Mouse (Mus musculus): ENCODE measurements at regions not wholly inside any gene's neighbourhood (a gene's known extent, or its start where the extent isn't known, plus 50 kb on each side); places are given as distances from the start of the nearest gene placed in this dataset.

DNA sequence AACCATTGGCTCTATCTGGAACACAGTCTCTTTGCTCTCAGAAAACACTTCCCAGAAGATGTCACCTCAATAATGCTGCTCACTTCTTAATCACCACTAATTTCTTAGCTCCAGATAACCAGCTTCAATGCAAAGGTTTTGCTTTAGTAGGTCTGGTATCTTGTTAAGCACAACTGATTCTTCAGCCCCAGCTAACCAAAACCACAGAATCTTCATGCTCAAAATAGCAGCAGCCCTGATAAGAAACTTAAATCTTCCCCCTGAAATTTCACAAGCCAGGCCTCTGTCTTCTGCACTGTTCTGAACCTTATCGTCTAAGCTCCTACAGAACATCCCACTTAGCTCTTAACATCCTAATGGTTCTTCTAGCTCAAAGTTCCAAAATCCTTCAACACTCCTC is 813.8 kb downstream of the Slitrk6 start:
- TF ChIP-seq CTCF (conservative IDR thresholded peaks at IDR 0.05), result no peak
- no peak overlapping the region for H3K27ac ChIP-seq
- no peak overlapping the region for H3K4me3 ChIP-seq
- no peak for DNase-seq (ENCODE audit: low spot score in 2 of 2)

DNA sequence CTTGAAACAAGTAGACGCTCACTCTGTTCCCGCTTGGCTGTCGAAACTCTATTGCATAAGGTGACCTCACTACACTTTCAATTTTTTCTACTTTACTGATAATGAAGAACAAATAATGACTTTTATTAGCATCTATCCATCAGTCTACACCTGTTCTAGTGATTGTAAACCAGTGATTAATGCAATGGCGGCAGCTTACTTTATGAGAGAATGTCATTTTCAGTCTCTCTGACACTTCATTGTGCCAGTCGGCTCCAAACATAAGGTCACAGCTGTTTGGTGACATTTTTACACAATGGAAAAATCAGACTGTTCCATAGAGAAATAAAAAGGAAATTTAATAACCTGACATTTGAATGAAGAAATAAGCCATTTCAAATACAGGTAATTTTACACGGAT is 817.5 kb downstream of the Slitrk6 start:
- no peak for TF ChIP-seq CTCF (conservative IDR thresholded peaks at IDR 0.05)
- H3K4me3 ChIP-seq, result no peak overlapping the region
- H3K27ac ChIP-seq, result no peak overlapping the region
- DNase-seq (ENCODE audit: low spot score in 2 of 2), result no peak

DNA sequence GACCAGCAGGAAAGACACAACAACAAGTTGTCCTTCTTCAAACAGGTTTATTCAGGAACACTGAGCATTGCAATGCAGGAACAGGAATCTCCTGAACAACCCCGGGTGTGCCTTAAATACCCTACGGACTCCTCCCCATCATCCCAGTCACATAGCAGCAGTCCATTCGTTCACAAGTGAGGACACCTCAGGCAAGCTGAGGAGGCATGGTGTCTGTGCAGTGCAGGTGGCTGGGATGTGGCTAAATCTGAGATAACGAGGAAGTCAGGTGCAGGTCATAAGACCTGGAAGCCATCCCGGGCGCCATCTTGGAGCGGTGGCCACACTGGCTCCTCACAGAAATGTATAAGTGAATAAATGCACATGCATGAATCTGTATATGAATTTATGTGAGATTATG is 826.0 kb downstream of the Slitrk6 start:
- no peak for DNase-seq (ENCODE audit: low spot score in 2 of 2)
- Histone ChIP-seq H3K4me3 (no peak overlapping the region), H3K27ac (no peak overlapping the region)
- TF ChIP-seq CTCF (conservative IDR thresholded peaks at IDR 0.05), result no peak

DNA sequence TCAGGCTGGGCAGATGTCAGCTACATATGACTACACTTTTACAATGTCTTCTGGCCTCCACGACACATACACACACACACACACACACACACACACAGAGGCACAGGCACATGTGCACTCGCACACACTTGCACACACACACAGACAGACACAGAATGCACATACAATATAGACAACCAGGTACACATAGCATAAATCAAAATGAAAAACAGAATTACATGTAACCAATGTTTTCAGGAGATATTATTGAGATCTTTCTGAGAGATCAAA is 863.1 kb downstream of the Slitrk6 start:
- Histone ChIP-seq H3K27ac (no peak overlapping the region), H3K4me3 (no peak overlapping the region)
- no peak for TF ChIP-seq CTCF (conservative IDR thresholded peaks at IDR 0.05)
- DNase-seq (ENCODE audit: low spot score in 2 of 2), result no peak

DNA sequence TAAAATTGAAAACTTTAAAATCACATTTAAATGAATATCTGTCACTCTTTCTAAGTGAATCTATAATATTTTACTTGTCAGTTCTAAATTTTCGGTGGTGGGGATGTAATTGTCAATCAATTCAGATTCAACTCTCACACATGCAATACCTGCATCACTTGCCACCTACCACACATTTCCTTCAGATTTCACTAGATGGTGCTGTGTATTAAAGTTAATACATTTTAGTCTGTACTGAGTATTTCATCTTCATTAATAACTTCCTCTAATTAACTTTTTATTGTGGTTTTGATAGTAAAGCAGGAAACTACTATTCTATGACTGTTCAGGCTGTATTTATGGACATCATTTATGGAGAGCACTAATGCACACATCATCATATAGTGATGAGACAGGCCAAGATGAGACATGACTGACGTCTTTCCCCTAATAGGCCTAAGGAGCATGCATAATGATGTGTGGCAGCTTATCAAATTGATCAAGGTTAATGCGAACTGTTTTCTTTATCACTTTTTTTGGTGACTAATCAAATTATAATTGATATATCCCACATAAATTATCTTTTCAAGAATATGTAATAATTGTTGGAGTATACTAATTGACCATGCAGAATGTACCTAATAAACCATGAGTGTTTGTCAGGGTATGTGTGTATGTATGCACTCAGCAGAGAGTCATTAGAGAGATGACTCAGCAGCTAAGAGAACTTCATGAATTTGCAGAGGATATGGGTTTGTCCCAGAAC is 863.6 kb downstream of the Slitrk6 start:
- Histone ChIP-seq H3K4me3 (no peak overlapping the region), H3K27ac (no peak overlapping the region)
- peak; percentile 83 for TF ChIP-seq CTCF (conservative IDR thresholded peaks at IDR 0.05)
- DNase-seq (ENCODE audit: low spot score in 2 of 2), result peak; percentile 11 to 15

DNA sequence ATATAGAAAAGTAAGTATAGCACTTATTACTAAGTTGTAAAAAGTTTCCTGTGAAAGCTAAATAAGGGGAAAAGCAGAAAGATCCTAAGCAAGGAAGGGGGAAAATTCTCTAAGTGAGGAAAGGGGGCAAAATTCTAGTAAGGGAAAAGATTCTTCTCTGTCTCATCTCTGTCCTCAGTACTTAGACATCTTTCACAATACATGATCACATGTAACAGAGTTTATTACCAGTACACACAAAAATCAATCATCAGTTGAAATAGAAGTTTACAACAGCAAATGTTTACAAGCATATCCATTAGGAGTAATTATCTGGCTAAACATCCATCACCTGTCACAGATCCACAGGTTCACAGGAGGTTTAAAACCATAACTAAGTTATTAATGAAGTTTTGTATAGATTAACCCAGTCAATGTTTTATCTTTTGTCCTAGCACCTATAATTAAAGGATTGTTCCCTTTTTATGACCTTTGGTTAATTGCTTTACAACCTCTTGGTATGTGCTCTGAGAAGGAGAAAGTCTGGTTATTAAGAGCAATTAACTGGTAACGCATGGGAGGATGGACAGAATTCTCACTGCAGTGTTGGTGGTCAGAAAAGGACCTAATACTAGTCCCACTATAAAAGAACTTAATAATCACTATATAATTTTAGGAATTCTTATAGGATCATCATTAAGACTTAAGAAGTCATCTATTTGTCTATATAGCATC is 877.8 kb downstream of the Slitrk6 start:
- no peak for TF ChIP-seq CTCF (conservative IDR thresholded peaks at IDR 0.05)
- no peak for DNase-seq (ENCODE audit: low spot score in 2 of 2)
- H3K27ac ChIP-seq, result no peak overlapping the region
- H3K4me3 ChIP-seq, result no peak overlapping the region

DNA sequence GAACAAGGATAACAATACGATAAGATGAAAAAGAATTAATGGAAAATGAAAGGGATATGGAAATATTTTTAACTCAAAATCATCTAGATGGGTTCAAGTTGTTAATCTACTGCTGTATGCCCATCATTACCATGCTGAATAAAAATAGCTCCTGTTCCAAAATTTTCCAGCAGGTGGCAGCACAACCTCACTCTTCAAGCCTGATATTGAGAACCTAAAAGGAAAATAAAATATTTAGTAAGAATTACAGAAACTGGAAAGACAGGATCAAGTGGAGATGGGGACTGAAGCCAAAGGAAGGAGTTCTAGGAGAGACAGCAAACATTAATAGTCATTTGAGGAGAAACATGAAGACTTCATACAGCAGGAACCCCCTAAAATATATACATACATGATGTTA is 880.7 kb downstream of the Slitrk6 start:
- peak; percentile 90 for TF ChIP-seq CTCF (conservative IDR thresholded peaks at IDR 0.05)
- DNase-seq (ENCODE audit: low spot score in 2 of 2), result peak; percentile 23 to 73
- H3K27ac ChIP-seq, result no peak overlapping the region
- no peak overlapping the region for H3K4me3 ChIP-seq

DNA sequence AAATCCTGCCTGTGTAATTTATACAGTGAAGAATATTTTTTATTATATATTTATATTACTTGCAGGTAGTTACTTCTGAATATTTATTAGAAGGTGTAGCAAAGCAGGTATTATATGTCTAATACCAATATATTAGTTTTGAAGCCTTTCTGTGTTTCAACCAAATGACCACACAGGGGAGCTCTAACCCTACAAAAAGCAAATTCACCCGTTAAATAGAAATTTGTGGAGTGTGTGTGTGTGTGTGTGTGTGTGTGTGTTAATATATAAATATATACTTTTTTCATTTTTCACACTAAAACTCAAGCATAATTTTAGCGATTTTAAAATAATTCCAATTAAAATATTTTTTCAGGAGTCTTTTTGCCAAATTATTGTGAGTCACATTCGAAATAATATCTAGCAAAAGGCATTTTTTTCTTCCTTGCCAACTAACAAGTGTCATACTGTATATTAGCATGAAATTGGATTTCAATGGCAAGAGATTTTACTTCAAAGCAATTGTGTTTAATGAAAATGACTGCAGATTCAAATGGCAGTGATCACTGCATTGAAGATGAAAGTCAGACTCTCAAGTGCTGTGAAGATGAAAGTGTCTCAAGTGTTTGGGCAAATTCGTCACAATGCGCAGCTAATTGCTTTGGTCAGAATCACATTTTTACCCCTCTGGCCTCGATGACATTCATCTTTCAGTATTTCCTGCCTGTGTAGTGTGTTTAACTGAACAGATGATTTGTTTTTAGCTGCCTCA is 914.4 kb downstream of the Slitrk6 start:
- DNase-seq (ENCODE audit: low spot score in 2 of 2), result peak in 1 of 2 experiments; percentile 27
- peak; percentile 79 for TF ChIP-seq CTCF (conservative IDR thresholded peaks at IDR 0.05)
- Histone ChIP-seq H3K27ac (no peak overlapping the region), H3K4me3 (peak overlapping the region; percentile 38)

DNA sequence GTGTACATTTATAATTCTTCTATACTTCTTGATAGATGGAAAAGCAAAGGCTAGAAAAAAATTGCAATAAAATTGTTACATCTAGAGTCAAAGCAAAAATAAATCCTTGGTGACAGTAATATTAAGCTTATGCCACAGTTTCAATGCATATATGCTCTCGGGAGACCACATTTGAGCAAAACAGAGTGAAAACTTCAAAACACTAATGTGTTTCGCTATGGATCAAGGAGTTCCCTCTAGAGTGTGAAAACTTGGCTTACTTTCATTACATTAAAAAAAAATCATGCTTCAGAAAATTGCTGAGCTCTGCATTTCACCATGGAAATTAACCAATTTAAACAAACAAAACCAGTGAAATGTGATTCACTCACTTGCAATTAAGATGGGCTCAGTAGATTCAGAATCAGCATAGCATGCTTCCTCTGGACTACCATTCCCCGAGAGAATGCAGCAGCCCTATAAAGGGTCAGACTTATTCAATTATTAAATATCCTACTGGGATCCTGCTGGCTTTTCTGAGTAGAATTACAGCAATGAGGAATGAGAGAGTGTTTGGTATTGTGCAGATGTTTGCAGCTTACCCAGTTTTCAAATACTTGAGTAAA is 888.7 kb upstream of the Slitrk1 start:
- H3K27ac ChIP-seq, result no peak overlapping the region
- no peak overlapping the region for H3K4me3 ChIP-seq
- DNase-seq (ENCODE audit: low spot score in 2 of 2), result no peak
- TF ChIP-seq CTCF (conservative IDR thresholded peaks at IDR 0.05), result no peak

DNA sequence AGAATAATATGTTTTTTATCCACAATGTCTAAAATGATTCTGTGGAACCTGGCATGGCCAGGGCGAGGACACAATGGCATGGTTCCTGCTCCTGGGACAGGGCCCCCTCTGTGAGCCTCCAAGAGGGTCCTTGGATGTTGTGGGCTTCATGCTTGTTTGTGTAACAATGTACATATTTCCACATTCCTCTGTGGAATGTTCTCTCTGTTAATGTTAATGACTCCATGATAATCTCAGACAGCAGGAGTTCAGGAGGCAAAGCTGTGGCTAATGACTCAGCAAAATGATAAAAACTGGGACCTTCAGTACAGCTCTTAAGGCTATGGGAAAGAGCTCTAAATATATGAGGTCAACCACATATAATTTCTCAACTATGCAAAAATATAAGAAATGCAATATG is 858.3 kb upstream of the Slitrk1 start:
- TF ChIP-seq CTCF (conservative IDR thresholded peaks at IDR 0.05), result no peak
- no peak overlapping the region for H3K4me3 ChIP-seq
- no peak overlapping the region for H3K27ac ChIP-seq
- DNase-seq (ENCODE audit: low spot score in 2 of 2), result no peak

DNA sequence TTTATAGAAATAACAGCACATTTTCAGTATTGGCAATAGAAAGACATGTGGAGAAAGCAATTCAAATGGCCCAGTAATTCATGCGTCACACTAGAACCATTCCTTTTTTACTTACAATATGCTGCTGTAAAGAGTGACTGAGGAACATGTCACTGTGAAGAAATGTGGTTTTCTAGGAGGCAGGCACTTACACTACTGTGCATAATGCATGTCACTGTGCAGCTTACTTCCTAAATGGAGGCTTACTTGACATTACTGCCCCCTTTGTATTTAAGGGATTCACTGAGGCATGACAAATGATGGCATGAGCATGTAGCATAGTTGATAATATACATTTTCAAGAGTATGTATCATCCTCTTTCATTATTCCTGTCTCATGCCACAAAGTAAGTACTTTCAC is 846.9 kb upstream of the Slitrk1 start:
- H3K4me3 ChIP-seq, result no peak overlapping the region
- no peak for DNase-seq (ENCODE audit: low spot score in 2 of 2)
- no peak for TF ChIP-seq CTCF (conservative IDR thresholded peaks at IDR 0.05)

More for the DNA sequence above, 846.9 kb upstream of the Slitrk1 start:
- no peak overlapping the region for H3K27ac ChIP-seq

Small RNA genes in the stretch of these regions (microRNA-seq; reads per million reads assigned to microRNA genes)
- 0 reads per million in 2 experiments for gene Gm24369

Measured in layer of hippocampus, adult 2 months (tissue).